Mouse (Mus musculus) forebrain, embryonic 13.5 days (tissue): ENCODE results near the gene Lmntd1. TPM values are rescaled to one million over a fixed set of nuclear protein-coding genes. Genes with fewer than 3 reads are reported as not detected.
"Not testable (repeated sequence)": the region's sequence is repeated elsewhere in the genome, so short reads cannot be mapped to it uniquely, and the experiment has no call there.

Experiments used
- ATAC-seq: fragments of 200-750 bp; cut with Nextera tagmentation; 2 replicates; pipeline ENCODE4 v1.8.0; 2017
- H3K27ac ChIP-seq: fragments of 300-500 bp; sonication (generic); 2 replicates; pipeline ENCODE4 v1.5.1; 2015; ENCODE audit warnings: inconsistent platforms, mild to moderate bottlenecking, moderate library complexity
- H3K27me3 ChIP-seq: fragments of 300-500 bp; sonication (generic); 2 replicates; pipeline ENCODE4 v1.6.1; 2015; ENCODE audit warnings: mild to moderate bottlenecking, inconsistent platforms
- H3K36me3 ChIP-seq: fragments of 300-500 bp; sonication (generic); 2 replicates; pipeline ENCODE4 v1.6.1; 2015; ENCODE audit warnings: mild to moderate bottlenecking, inconsistent platforms; ENCODE audit not compliant: poor library complexity, severe bottlenecking
- H3K4me1 ChIP-seq: fragments of 300-500 bp; sonication (generic); 2 replicates; pipeline ENCODE4 v1.6.1; 2015; ENCODE audit warnings: inconsistent platforms
- H3K4me2 ChIP-seq: fragments of 300-500 bp; sonication (generic); 2 replicates; pipeline ENCODE4 v1.6.1; 2015; ENCODE audit warnings: inconsistent platforms, mild to moderate bottlenecking, moderate library complexity
- H3K4me3 ChIP-seq: fragments of 300-500 bp; sonication (generic); 2 replicates; pipeline ENCODE4 v1.5.1; 2015; ENCODE audit warnings: mild to moderate bottlenecking, inconsistent platforms
- H3K9ac ChIP-seq: fragments of 300-500 bp; sonication (generic); 2 replicates; pipeline ENCODE4 v1.6.1; 2015; ENCODE audit warnings: mild to moderate bottlenecking, inconsistent platforms
- H3K9me3 ChIP-seq: fragments of 300-500 bp; sonication (generic); replicated peaks from 2 replicates; pipeline ENCODE4 v1.6.1; 2016; ENCODE audit warnings: inconsistent platforms
- WGBS: fragments of 180-500 bp; shearing (Covaris S2); methylation state at CpG from one replicate; pipeline ENCODE4 v1.1.7; 2015; 5-methylcytosine and 5-hydroxymethylcytosine counted together
- polyA plus RNA-seq: library from polyadenylated mRNA; unstranded; fragments of >200 nt; fragmentation: Nextera tagmentation; extraction: Ambion mirVana; gene quantifications from 2 replicates; pipeline ENCODE4 v1.2.1, GENCODE M21; 2015

The Lmntd1 gene
- polyA plus RNA-seq, 1 experiment from 2014 or later: 0.45 TPM

- ATAC-seq: peak; percentile 39
- H3K9ac ChIP-seq: peak overlapping the region; percentile 65
- 0 out of 2 replicates have a peak, but pooled peaks cover 7% of the 10 kb centered on the region for H3K4me1 ChIP-seq
- H3K36me3 ChIP-seq: no peaks in the 10 kb centered on the region
- H3K4me2 ChIP-seq: peak overlapping the region; percentile 86
- under 1% methylated on average over 33 of the region's 33 CpGs for WGBS
- H3K27ac ChIP-seq: peak overlapping the region; percentile 70
- H3K4me3 ChIP-seq: peak overlapping the region; percentile 51
- H3K9me3 ChIP-seq: no peaks in the 10 kb centered on the region
- peaks cover 21% of the 10 kb centered on the region for H3K27me3 ChIP-seq
Observed at GRCm38 (mm10) chr6:145341301-145342193, 272.6 kb downstream of the Lmntd1 start.

DNA sequence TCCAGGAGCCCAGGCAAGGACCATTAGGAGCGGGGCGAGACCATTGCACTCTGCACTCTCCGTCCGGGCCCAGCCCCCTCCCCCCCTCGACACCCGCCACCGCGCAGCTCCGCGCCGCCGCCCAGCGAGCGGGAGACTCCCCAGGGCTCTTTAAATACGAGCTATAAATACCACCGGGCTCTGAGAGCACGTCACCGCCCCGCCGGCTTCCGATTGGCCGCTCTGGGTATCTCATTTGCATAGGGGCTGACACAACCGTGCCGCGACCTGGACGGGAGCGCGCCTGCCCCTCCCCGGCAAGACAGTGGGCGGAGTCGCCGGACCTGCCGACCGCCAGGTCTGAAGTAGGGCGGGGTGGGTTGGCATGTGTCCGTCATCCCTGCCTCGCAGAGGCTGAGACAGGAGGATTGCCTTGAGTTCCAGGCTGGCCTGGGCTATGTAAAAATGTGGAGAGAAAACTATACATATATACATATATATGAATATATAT is 273.4 kb downstream of the Lmntd1 start:
- ATAC-seq: peak; percentile 96
- H3K27me3 ChIP-seq: peaks cover 21% of the 10 kb centered on the region
- no peaks in the 10 kb centered on the region for H3K36me3 ChIP-seq
- no peaks in the 10 kb centered on the region for H3K9me3 ChIP-seq
- H3K4me3 ChIP-seq: peak overlapping the region; percentile 51
- H3K27ac ChIP-seq: peak overlapping the region; percentile 33
- H3K9ac ChIP-seq: peak overlapping the region; percentile 62
- H3K4me2 ChIP-seq: peak overlapping the region; percentile 86
- 0% methylated on average over 33 of the region's 37 CpGs for WGBS
- H3K4me1 ChIP-seq: 0 out of 2 replicates have a peak, but pooled peaks cover 7% of the 10 kb centered on the region

DNA sequence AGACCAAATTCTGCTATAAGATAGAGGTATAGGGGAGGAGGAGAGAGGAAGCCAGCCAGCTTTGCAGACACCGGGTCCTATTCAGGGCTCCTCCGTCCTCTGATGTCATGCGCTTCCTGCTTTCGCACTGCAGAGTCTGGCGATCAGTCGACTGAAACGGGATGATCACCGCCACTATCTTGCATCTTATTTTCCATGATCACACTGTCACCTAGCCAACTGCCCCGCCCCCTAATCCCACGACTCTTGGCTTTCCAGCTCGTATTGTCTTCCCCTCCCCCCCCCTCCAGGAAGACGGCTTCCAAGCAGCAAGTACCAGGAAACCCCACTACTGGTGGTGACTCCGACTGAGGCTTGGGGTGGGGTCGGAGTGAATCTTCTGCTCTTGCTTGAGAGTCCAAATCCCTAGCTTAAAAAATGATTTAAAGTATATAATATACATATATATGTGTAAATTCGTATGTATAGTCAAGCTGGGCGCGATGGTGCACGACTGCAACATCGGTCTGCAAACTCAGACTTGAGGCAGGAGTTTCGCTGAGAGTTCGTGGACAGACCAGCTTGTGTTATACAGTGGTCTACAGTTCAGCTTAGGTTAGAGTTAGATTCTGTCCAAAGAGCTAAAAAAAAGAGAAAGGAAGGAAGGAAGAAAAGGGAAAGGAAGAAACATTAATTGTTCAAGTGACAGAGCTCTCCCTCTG is 274.0 kb downstream of the Lmntd1 start:
- peak overlapping the region; percentile 62 for H3K9ac ChIP-seq
- 0 out of 2 replicates have a peak, but pooled peaks cover 7% of the 10 kb centered on the region for H3K4me1 ChIP-seq
- under 1% methylated on average over 21 of the region's 21 CpGs for WGBS

DNA sequence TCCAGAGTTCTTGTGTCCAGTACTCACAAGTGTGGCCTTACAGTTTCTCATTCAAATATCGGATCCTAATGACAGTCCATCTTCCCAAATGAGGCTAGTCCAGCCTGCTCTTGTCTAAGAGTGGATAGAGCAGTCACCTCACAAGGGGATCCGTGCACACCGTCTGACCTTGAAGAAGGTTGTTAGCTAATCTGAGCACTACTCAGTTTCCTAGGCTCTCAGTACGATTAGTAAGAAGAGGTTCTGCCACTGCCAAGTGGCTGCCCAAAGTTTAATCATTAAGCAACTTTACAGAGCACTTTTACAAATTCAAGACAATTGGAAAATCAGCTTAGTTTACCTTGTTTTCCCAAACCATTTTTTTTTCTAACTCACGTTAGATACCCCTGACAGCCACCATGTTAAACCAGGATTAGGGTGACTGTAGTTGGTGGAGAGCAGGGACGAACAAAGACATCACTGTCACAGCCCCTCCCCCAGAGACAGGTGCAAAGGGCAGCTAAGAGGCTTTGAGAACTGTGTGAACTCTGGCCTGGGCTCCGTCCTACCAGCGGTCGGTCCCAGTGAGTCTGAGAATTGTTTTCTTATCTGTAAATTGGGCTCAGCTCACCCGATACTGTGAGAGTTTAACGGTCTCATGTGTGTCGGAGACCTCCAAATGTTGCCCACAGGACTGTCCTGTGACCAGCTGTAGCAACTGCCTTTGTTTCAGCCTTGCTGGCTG is 275.4 kb downstream of the Lmntd1 start:
- 33% methylated on average over 12 of the region's 12 CpGs for WGBS
- Histone ChIP-seq H3K27ac (no peak overlapping the region), H3K36me3 (no peaks in the 10 kb centered on the region), H3K4me1 (0 out of 2 replicates have a peak, but pooled peaks cover 7% of the 10 kb centered on the region), H3K27me3 (peaks cover 21% of the 10 kb centered on the region), H3K4me3 (no peak overlapping the region), H3K9ac (no peak overlapping the region), H3K4me2 (peak overlapping the region; percentile 86; the same call in 1 of the 2 replicates), H3K9me3 (no peaks in the 10 kb centered on the region)
- no peak for ATAC-seq

More for the DNA sequence above, 274.0 kb downstream of the Lmntd1 start:
- peak; percentile 50 for ATAC-seq
- H3K36me3 ChIP-seq: no peaks in the 10 kb centered on the region
- peaks cover 21% of the 10 kb centered on the region for H3K27me3 ChIP-seq
- H3K4me3 ChIP-seq: peak overlapping the region; percentile 51
- H3K27ac ChIP-seq: peak overlapping the region; percentile 33
- peak overlapping the region; percentile 86 for H3K4me2 ChIP-seq
- no peaks in the 10 kb centered on the region for H3K9me3 ChIP-seq

- ATAC-seq, H3K4me2 ChIP-seq, H3K4me3 ChIP-seq, H3K9ac ChIP-seq, H3K4me1 ChIP-seq, H3K9me3 ChIP-seq, H3K27ac ChIP-seq, H3K36me3 ChIP-seq: not testable (repeated sequence)
- peaks cover 21% of the 10 kb centered on the region for H3K27me3 ChIP-seq
- 95% methylated on average over 6 of the region's 6 CpGs for WGBS
Observed at GRCm38 (mm10) chr6:145337521-145337920, 276.6 kb downstream of the Lmntd1 start.

DNA sequence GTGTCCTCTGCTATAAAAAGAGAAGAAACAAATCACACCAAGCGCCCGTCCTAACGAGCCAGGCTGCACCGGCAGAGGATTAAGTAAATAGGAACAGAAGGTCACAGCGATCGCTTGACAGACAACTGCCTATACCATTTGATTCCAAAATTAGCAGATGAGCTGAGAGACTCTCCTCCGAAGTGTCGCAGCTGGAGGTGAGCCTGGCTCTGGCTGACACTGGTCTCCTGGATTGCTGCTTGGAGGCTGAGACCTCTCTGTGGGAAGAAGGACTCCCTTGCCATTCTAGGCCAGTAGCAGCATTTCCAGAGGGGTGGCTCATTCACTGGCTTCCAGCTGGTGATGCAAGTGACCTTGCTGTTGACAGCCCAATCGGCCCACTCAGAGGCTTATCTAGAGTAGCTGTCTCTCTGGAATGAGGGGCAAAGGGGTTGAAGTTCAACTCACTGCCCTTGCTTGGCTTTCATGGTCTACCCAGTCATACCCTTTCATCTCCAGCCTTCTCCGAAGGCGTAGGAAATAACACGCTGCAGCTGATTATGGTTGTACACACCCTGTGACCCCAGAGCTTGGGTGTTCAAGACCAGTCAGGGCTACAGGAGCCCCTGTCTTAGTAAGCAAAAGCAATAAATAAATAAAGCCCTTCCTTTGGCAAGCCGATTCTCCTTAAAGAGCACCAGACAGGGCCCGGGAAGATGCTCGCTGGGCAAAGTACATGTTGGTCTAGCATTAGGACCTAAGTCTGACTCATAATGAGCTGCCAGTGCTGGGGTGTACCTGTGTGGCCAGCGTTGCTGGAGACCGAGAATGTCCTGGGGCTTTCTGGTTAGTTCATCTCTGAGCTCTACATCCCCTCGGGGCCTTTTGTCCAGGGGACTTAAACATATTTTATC is 278.0 kb downstream of the Lmntd1 start:
- H3K4me3 ChIP-seq: no peak overlapping the region
- no peaks in the 10 kb centered on the region for H3K9me3 ChIP-seq
- H3K9ac ChIP-seq: no peak overlapping the region
- H3K36me3 ChIP-seq: no peaks in the 10 kb centered on the region
- H3K27me3 ChIP-seq: peaks cover 21% of the 10 kb centered on the region
- 66% methylated on average over 18 of the region's 18 CpGs for WGBS
- H3K4me2 ChIP-seq: no peak overlapping the region
- no peak overlapping the region for H3K27ac ChIP-seq
- H3K4me1 ChIP-seq: 0 out of 2 replicates have a peak, but pooled peaks cover 7% of the 10 kb centered on the region
- ATAC-seq: no peak

DNA sequence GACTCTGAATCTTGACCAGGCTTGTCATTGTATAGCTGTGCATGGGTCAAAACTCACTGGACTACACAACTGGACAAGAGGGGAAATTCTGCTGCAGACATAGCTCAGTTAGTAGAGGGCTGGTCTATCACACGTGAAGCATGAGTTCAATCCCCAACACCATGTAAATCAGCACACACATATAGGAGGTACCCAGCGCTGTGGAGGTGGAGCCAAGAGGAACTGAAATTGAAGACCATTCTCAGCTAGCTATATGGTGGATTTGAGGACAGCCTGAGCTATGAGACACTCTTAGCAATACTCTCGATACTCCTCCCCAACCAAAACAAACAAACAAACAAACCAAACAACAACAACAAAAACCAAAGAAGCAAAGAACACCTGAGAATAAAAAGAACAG is 279.9 kb downstream of the Lmntd1 start:
- no peak for ATAC-seq
- Histone ChIP-seq H3K4me2 (no peak overlapping the region), H3K27me3 (peaks cover 14% of the 10 kb centered on the region), H3K27ac (no peak overlapping the region), H3K9ac (no peak overlapping the region), H3K4me3 (no peak overlapping the region), H3K4me1 (no peaks in the 10 kb centered on the region), H3K36me3 (no peaks in the 10 kb centered on the region), H3K9me3 (no peaks in the 10 kb centered on the region)
- WGBS: 91% methylated on average over 3 of the region's 3 CpGs

DNA sequence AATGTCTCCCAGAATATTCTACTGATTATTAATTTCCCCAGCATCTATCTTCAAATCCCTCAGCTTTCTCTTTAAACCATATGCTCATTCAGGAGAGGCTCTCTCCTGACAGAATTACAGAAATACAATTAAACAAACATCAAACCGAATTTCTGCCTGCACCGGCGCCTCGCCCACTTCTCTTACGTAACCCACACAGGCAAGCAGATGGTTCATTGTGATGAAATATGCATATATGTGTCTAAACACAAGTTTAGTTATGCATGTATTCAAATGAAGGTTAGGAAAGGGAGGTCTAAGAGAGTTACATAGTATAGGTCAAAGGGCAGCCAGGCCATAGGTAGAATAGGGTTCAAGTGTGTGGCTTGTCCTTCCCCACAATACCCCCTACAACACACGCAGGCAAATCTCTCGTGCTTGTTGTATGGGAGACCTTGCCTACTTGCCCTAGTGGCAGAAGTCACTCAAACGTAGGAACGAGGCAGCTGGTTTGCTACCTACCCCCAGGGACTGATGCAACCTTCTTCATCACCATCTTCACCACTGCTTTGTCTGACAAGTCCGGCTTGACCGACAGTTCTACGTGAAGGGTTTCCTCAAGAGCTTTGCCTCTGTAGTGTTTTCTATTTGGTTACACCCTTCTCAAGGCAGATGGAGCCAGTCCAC is 287.8 kb downstream of the Lmntd1 start:
- ATAC-seq: no peak
- H3K9me3 ChIP-seq: no peaks in the 10 kb centered on the region; the same call in 1 of the 2 replicates
- WGBS: 89% methylated on average over 12 of the region's 12 CpGs
- no peak overlapping the region for H3K4me3 ChIP-seq
- H3K36me3 ChIP-seq: no peaks in the 10 kb centered on the region
- H3K9ac ChIP-seq: no peak overlapping the region
- no peaks in the 10 kb centered on the region for H3K27me3 ChIP-seq
- no peak overlapping the region for H3K4me2 ChIP-seq
- H3K27ac ChIP-seq: no peak overlapping the region
- no peaks in the 10 kb centered on the region for H3K4me1 ChIP-seq

DNA sequence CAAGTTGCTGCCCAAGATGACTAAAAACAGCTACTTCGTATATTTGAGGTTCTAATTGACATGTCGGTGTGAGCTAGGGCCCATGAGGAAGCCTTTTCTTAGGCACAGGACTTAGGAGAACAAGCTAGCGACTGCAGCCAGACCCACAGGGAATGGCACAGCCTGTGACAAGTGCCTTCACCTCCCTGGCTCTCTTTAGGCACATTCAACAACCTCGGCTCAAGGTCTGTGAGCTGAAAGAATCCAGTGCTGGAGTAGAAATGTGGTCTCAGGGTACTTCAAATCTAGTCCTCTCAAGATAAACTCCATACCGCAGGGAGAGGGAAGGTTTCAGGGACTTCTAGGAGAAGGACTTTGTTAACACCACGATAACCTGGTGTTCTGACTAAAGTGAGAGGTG is 289.0 kb downstream of the Lmntd1 start:
- Histone ChIP-seq H3K27ac (no peak overlapping the region), H3K9ac (no peak overlapping the region), H3K9me3 (no peaks in the 10 kb centered on the region; the same call in 1 of the 2 replicates), H3K4me3 (no peak overlapping the region), H3K4me2 (no peak overlapping the region), H3K36me3 (no peaks in the 10 kb centered on the region), H3K4me1 (no peaks in the 10 kb centered on the region), H3K27me3 (no peaks in the 10 kb centered on the region)
- ATAC-seq: no peak
- WGBS: 78% methylated on average over 6 of the region's 6 CpGs

- Histone ChIP-seq H3K4me1 (no peaks in the 10 kb centered on the region), H3K9me3 (no peaks in the 10 kb centered on the region; the same call in 1 of the 2 replicates)
- 62% methylated on average over 7 of the region's 7 CpGs for WGBS
Observed at GRCm38 (mm10) chr6:145324470-145324869, 289.6 kb downstream of the Lmntd1 start.

More at GRCm38 (mm10) chr6:145324470-145324869, 289.6 kb downstream of the Lmntd1 start:
- H3K27ac ChIP-seq: no peak overlapping the region
- no peak overlapping the region for H3K4me2 ChIP-seq
- no peaks in the 10 kb centered on the region for H3K27me3 ChIP-seq
- no peak for ATAC-seq
- H3K36me3 ChIP-seq: no peaks in the 10 kb centered on the region
- H3K4me3 ChIP-seq: no peak overlapping the region
- H3K9ac ChIP-seq: no peak overlapping the region
